Mouse (Mus musculus): ENCODE measurements around the gene Stk38l.
"Not testable (repeated sequence)": the region's sequence is repeated elsewhere in the genome, so short reads cannot be mapped to it uniquely, and the experiment has no call there.

Stk38l gene

DNA sequence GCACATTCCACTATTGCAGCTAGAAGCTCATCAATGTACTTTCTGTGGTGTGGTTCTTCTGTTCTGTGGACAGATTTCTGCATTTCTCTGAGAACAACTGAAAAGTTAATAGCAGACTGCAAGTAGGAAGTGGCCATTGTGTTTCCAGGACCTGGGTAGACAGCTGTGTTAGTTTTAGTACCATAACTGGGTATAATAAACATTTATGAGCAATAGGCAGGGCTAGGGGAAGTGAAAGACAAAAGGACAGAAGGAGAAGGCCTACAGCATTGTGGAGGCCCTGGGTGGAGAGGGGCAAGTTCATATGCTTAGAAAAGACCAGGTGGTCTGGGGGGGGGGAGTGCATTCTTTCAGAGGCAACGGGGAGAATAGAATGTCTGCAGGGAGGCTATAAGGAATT, 8.8 kb downstream of the Stk38l start:
- no peak for DNase-seq (ENCODE audit: inconsistent ontology term)

DNA sequence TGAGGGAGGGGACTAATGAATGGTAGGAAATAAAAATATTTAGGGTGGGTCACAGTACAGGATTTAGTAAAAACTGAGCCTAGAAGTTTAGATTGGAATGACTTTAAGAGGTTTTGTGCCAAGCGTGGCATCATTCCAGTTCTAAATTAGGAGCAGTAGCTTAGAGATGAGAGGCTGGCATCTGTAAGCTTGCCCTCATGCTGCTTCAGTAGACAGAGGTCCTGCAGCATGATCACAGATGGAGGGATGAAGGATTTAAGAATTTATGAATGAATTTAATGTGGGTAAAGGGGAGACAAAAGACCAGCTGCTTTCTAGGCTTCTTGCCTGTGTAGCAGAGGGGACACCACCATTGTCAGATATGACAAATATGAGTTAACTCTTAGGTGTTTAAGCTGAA, 14.1 kb downstream of the Stk38l start:
- DNase-seq (ENCODE audit: inconsistent ontology term): no peak

DNA sequence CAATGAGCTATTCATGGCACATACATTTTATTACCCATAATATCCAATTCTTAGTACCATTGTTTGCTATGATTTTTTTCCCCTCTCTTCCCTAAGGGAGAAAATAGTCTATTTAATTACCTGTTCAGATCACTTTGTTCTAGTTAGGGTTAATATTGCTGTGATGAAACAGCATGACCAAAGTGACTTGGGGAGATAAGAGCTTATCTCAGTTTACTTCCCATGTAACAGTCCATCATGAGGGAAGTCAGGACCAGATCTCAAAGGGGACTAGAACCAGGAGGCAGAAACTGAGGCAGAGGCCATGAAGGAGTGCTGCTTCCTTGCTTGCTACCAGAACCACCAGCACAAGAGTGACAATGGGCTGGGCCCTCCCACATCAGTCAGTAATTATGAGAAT, 15.9 kb downstream of the Stk38l start:
- no peak for DNase-seq (ENCODE audit: inconsistent ontology term)

DNA sequence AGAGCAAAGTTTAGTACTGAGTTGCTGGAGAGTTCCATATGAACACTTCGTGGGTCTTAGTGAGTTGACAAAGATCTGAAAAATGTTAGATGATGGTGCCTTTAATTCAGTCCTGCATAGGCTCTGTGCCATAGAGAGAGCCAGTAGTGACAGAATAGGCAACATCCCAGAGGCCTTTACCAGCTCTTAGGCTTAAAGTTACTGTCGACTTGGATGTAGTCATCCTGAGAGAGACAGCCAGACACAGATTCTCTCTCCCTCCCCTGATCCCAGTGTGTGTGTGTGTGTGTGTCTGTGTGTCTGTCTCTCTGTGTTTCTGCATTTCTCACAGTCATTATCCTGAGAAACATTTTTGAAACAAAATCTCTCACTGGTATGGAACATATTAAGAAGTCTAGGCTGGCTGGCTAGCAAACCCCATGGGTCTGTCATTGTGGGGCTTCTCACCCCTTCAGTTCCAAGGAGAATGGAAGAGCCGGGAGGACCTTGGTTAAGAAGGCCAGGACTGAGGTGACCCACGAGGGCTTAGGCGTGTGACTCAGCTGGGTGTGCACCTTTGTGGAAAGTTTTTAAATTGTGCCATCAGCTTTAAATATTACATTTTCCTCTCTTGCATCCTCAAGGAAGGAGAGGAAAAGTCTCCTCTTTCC, 17.3 kb downstream of the Stk38l start:
- DNase-seq (ENCODE audit: inconsistent ontology term): no peak

DNA sequence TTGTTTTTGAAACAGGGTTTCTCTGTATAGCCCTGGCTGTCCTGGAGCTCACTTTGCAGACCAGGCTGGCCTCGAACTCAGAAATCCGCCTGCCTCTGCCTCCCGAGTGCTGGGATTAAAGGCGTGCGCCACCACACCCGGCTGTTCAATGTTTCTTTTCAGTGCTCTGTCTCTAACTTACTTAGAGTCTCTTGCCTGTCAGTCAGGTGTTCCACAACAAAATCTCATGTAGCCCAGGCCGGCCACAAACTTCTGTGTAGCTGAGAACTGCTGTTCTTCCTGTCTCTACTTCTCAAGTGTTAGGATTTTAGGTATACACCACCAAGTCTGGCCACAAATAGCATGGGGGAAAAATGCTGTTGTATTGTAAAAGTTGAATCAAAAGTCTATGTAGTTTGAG, 19.5 kb downstream of the Stk38l start:
- not testable (repeated sequence) for DNase-seq (ENCODE audit: inconsistent ontology term)

DNA sequence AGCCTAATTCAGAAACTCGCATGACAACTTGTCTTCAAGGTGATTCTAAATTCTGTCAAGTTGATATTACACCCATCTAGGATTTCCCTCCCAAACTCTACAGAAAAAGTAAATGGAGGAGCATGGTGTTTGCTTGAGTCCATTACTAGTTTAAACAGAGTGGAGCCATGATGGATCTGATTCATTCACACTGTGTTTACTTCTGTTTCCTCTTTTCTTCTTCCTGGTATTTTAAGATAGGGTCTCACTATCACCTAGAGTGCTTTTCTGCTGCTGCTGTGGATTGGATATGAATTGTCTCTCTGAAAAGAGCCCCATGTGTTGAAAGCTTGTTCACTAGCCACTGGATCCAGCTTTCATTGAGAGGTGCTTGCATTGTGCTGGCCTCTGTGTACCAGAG, 20.4 kb downstream of the Stk38l start:
- no peak for DNase-seq (ENCODE audit: inconsistent ontology term)

DNA sequence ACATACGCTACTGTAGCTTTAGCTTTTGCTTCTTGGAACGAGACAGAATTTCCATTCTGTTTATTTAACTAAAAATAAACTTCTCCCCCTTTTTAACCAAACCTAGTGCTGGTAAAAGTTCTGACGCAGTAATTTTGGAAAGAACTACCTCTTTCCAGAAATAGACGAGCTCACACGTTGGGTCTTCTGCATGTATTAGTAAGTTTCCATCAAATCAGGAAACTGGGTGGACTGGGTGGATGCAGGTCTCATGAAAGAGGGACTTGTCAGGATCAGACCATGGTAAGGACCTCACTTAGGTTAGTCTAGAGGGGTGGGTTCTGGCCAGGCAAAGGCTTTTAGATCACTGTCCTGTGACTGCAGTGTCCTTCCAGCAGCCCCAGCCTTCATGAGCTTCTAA, 21.8 kb downstream of the Stk38l start:
- no peak for DNase-seq (ENCODE audit: inconsistent ontology term)

DNA sequence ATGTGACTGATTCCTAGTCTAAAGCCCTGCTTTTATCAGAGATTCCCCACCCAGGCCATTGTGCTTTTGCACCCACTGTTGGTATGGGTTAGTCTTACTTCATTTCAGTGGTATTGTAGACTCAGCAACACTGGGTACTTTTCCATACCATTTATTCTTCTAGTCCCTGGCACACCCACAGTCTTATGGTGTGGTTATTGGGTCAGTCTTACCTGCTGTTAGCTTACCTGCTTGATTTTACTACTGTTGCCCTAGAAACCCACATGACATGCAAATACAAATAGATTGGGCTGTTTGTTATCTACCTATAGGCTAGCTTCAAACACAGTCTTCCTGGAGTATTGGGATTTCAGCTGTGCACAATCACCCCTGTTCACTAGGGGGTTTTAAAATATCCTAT, 22.3 kb downstream of the Stk38l start:
- no peak for DNase-seq (ENCODE audit: inconsistent ontology term)

DNA sequence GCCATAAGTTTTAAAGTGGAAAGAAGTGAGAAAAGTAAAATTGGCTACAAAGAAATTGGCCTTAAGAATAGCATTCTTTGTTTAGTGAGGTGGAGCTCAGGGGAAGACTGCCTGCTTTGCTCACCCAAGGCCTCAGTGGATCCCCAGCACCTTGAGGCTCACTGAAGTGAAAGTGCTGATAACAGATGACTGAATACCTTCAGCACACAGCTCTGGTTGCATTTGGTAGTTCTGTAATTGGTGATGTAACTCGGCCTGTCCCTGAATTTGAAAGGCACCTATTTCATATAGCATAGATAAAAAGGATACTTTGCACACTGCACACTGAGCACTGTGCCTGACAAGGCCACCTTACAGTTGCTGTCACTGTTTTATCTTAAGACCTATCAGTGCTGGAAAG, 23.5 kb downstream of the Stk38l start:
- no peak for DNase-seq (ENCODE audit: inconsistent ontology term)

DNA sequence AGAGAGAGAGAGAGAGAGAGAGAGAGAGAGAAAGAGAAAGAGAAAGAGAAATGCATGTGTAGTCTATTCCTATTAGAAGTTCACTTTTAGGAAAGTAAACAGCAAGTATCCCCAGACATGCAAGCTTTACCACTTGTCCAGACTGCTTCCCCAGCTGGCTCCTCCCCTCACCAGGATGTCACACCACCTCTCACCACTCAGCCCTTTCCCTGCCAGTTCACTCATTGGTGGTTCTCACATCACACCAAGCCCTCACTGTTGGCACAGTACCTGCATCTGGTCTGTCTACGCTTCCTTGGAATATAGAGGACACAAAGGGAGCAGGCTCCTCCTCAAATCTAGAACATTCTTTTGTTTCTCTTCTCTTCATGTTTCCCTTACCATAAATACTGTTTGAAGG, 26.9 kb downstream of the Stk38l start:
- DNase-seq (ENCODE audit: inconsistent ontology term): peak; percentile 42

DNA sequence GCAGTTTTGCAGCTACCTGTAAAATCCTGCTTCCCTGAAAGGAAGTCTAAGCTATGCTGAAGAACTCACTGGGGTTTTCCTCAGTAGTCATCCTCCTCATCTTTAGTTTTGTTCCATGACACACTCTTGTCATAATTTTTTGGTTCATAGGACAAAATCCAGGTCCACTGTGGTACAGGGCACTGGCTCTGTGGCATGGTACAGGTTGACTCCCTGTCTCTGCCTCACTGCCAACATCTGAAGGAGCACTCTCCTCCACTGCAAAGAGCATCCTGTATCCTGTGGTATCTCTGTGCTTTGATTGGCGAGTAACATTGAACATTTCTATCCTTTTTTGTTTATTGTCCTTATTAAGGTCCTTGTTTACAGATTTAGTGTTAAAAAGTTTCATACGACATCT, 27.4 kb downstream of the Stk38l start:
- no peak for DNase-seq (ENCODE audit: inconsistent ontology term)

DNA sequence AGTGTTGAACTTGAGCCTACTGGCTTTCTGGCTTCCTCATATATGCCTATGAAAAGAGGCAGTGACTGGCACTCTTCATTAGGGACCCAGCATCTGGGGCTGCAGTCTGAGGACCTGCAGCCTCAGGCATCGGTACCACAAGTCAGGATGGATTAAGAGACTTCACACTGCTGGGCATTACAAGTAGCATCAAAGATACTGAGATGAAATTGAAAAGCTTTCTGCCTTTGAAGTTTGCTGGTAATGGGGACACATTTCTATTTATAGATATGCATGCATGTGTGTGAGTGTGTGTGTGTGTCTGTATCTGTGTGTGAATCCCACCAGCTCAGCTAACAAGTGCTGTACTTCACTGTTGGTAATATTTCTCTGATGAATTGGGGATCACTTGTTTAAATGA, 27.8 kb downstream of the Stk38l start:
- no peak for DNase-seq (ENCODE audit: inconsistent ontology term)

DNA sequence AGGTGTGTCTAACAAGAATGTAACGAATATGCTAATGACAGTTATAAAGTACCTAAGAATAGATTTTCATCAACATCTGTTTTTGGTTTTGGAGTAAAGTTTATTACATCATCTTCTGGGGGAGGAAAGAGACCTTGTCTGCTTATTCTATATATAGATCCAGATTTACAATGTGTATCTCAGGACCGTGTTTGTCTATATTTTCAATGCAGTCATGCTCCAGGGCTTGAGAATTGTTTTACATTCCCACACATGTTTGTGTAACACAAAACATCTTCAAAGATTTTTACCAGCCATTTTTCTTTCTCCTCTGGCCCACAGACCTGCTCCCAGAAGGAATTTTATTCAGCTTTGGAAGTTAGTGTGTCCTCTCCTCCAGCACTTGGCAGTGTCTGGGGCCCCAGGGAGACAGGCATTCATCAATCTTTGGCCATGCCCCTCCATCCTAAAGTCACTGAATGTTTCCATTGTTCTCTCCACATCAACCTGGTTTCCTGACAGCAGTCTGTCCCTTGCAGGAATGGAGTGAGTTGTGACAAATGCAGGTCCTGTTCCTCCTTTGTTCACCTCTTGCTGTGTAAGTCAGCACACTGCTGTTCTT, 28.9 kb downstream of the Stk38l start:
- DNase-seq (ENCODE audit: inconsistent ontology term): peak; percentile 27

DNA sequence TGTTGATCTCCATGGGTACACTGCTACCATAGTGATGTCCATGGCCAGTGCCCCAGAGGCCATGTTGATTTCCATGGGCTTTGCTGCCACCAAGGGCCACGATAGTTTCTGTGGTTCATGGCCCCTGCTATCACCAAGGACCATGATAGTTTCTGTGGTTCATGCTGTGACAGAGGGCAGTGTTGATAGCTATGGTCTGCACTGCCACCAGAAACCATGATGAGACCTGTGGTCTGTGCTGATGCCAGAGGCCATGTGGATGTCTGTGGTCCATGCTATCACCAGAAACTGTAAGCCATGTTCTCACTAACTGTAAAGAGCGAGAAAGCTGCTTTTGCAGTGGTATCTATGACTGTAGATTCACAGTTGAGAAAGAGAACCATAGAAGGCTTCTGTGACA, 30.3 kb downstream of the Stk38l start:
- DNase-seq (ENCODE audit: inconsistent ontology term): no peak

DNA sequence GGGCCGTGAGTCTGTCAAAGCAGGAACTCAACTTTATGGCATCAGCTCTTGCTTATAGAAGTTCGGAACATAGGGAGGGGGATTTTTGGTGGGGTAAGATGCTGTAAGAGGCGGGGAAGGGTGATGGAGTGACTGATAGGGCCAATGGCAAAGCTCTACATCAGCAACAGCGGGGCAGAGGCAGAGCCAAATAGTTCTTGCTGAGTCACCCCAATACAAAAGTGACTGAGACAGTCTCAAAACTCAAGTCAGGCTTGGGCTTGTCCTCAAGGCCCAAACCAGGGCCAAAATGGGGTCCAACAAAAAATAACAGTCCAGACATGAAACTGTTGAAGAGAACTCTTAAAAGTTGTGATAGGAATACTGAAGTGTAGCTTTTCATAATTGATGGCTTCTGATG, 30.9 kb downstream of the Stk38l start:
- DNase-seq (ENCODE audit: inconsistent ontology term): no peak

DNA sequence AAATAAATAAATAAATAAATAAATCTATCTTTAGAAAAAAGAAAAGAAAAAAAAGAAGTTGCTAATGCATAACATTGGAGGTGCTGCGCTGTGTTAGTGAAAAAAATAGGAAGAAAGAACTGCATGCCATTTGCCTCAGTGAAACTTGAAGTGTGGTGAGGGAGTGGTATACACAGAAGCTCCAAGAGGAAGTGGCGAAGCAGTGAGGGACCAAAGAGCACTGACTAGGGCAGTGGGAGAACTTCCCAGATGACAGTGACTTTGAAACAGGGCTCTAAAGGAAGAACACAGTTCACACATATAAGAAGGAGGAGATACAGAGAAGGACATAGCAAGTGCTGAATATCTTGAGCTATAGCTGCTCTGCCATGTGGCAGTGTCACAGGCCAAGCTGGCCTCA, 34.2 kb downstream of the Stk38l start:
- DNase-seq (ENCODE audit: inconsistent ontology term): no peak

DNA sequence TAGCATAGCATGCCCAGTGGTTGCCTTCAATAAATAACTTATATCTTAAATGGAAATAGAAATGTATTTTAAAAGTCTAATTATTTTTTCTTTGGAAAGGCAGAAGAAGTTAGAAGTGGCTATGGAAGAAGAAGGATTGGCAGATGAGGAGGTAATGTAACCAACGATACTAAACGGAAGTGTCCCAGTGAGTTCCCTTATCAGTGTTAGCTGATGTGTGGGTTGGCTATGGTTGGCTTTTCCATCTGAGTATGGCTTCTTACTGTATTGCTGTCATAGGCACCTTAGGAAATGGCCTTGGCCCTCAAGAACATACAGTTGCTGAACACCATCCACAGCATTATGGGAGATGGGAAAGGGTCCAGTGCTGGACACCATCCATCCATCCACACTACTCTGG, 35.2 kb downstream of the Stk38l start:
- DNase-seq (ENCODE audit: inconsistent ontology term): no peak

DNA sequence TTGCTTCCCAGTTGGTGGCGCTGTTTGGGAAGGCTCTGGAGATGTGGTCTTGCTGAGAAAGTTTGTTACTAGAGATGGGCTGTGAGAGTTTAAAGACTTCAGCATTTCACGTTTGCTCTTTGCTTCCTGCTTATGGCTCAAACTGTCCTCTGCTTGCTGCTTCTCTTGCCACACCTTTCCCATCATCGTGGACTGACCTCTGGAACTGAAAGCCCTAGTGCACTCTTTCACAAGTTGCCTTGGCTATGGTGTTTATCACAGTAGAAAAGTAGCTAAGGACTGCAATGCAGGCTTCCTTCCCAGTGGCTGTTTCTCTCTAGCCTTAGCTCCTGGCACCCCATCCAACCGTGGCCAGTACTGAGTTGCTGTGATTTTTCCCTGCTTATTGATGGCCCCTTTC, 35.9 kb downstream of the Stk38l start:
- no peak for DNase-seq (ENCODE audit: inconsistent ontology term)

DNA sequence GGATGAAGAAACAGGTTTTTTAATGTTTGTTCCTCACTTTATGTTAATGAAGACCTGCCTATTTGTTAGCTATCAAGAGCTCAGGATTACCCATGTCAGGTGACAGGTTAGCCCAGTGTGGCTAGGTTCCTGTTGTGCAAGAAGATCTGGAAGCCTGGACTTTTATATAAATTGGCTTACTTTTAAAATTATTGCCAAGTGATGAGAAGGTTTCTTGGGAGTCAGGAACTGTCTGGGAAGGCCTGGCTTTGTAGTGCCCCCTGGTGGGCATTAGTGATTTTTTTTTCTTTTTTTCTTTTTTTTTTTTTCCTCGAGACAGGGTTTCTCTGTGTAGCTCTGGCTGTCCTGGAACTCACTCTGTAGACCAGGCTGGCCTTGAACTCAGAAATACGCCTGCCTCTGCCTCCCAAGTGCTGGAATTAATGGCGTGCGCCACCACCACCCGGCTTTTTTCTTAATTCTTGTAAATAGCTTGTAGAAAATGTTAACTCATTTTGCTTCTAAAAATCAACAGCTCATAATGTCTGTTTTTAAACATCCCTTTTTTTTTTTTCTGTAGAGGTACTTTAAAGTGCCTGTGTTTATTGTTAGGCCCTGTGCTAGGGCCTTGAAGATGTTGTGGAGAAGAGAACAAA, 37.6 kb downstream of the Stk38l start:
- DNase-seq (ENCODE audit: inconsistent ontology term): no peak

DNA sequence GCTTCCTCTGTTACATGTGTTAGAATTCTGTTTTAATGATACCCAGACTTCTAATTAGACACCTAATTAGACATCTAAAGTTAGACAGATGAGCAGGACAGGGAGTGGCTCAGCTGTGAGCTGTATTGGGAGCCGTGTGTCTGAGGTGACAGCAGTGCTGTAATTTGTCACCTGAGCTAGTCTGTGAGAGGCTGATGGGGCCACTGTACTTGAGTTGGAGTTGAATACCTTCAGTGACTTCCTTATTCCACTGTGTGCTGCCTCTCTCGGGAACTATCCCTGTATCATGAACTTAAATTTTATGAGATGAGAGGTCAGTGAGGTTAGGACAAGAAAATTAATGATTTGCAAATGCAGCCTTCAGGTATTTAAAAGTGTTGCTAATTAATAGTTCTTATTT, 39.8 kb downstream of the Stk38l start:
- DNase-seq (ENCODE audit: inconsistent ontology term): no peak

DNA sequence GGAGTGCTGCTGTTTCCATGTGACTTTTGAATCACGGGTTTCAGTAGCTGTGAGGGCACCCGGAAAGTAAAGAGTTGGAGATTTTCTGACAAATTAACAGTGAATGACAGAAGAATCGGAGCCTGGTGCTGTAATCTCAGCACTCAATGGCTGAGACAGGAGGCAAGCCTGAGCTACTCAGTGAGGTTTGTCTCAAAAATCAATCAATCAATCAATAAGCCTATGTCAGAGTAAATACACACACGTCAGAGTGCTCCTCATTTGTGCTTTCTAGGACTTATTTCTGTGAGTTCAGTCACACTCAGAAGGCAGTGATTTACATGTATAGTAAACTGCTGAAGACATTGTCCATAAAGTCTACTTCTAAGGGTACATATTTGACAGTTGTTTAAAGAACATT, 40.5 kb downstream of the Stk38l start:
- no peak for DNase-seq (ENCODE audit: inconsistent ontology term)

DNA sequence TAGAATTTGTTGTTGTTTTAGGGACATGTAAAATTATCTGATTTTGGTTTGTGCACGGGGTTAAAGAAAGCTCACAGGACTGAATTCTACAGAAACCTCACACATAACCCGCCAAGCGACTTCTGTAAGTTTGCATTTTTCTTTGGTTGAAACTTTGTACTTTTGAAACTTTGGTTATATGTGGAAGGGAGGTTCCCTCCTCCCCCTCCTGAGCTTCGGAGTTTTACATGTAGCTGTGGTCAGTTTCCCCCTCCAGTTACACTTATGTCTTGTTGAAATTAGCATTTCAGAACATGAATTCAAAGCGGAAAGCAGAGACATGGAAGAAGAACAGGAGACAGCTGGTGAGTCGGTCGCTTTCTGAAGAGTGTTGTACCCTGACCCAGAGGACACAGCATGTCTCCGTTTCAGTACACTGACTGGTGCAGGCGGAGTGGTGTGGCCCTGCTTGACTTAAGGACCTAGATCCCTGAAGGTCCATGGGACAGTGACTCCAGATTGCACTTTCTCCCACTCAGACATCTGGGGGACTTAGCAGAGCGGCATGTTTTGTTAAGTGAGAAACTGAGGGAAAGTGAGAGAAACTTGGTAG, 44.1 kb downstream of the Stk38l start:
- no peak for DNase-seq (ENCODE audit: inconsistent ontology term)
